Mouse (Mus musculus): Measurements from ENCODE around the gene Zscan25.

GRCm38 (mm10) chr5:145249520-145249919, 30.8 kb upstream of the Zscan25 start:
- no peak for TF ChIP-seq CTCF (conservative IDR thresholded peaks at IDR 0.05; ENCODE audit: insufficient read depth, insufficient read length, low read depth, low read length)
- no peak for TF ChIP-seq POLR2A (IDR thresholded peaks at IDR 0.05; ENCODE audit: low read depth, low read length)

Measured in kidney, adult 2 months (tissue).